9 mouse cellular contexts compared by ENCODE assay signal in the genomic region with DNA sequence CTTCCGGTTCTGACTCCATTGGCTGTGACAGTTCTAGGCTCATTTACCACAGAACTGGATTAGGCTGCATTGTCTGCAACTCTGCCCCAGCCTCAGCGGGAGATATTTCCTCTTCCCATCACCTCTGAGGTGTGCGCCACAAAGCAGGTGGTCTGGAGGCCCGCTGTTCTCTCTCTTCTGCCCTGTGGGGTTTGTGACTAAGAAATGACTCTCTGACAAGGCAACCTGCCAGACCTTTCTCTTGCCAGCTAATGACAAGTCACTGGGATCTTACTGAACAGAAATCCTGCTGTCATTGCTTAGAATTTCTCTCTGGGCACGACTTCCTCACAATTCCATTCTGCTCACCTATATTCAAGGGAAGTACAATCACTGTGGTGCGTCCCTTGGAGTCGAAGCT. TPM values are rescaled to one million over a fixed set of nuclear protein-coding genes. Genes with fewer than 3 reads are reported as not detected.
DNase-seq lines count a peak whose midpoint lies in the region.
"Had no signal": no experiment of that assay in that cellular context is flagged by ENCODE, and none has a peak within 500 bp of the region (broad histone marks: within the 10 kb centered on the region; RNA-seq: fewer than 3 reads in every experiment).

No protein-coding gene starts in this region.

- DNase-seq in heart, postnatal 14 days = peak; percentile 22 to 34
- DNase-seq in heart, adult 11 months = no peak
- peak; percentile 23 for DNase-seq in ZHBTc4 (ENCODE audit: low read depth, low spot score)
- DNase-seq in cerebellum, adult 11 months = peak; percentile 70
- peak; percentile 21 to 28 for DNase-seq in heart, postnatal 36 days
- DNase-seq in left cerebral cortex, adult 8-10 months (ENCODE audit: low spot score in 2 of 2) = no peak
- no peak for DNase-seq in left cerebral cortex, adult 9 months (ENCODE audit: low spot score in 2 of 2)
- DNase-seq: right cerebral cortex, postnatal 25 days had no signal

- intact Hi-C loops in heart, postnatal 14 days (cut with DNase I) = no loop called here
- intact Hi-C loops in heart, postnatal 36 days (cut with DNase I) = no loop called here

RNA-seq across cellular contexts. Expression of a gene that starts 4.5 kb away (rescaled TPM):
- total RNA-seq in heart, postnatal 14 days (2021) = 10 to 100 TPM; 24.3 to 26.9 TPM
- 10 to 100 TPM; 25.1 to 36.8 TPM for total RNA-seq in heart, postnatal 36 days (2021)
- 10 to 100 TPM; 56.0 to 59.8 (median 58.0) TPM for total RNA-seq in left cerebral cortex, adult 8-10 months (2022)

RNA-seq across cellular contexts. Expression of a gene that starts 37.5 kb away (rescaled TPM):
- total RNA-seq in heart, postnatal 14 days (2021) = not detected
- total RNA-seq in heart, postnatal 36 days (2021) = not detected
- total RNA-seq in left cerebral cortex, adult 8-10 months (2022) = not detected
- total RNA-seq: layer of hippocampus, adult 18-20 months had no signal

Comparison
In these comparisons a context has a peak if more than half of its experiments do, and no peak if none do; other contexts are left out.
1. DNase-seq: peak in heart, postnatal 14 days (2 of 2), ZHBTc4 (single experiment), cerebellum, adult 11 months (single experiment) and heart, postnatal 36 days (2 of 2); none in heart, adult 11 months (single experiment), left cerebral cortex, adult 8-10 months (0 of 2) and left cerebral cortex, adult 9 months (0 of 2).